Mouse (Mus musculus) forebrain, embryonic 15.5 days (tissue): ENCODE data around the gene Sec14l3. TPM values are rescaled to one million over a fixed set of nuclear protein-coding genes. Genes with fewer than 3 reads are reported as not detected.
"Not testable (repeated sequence)": the region's sequence is repeated elsewhere in the genome, so short reads cannot be mapped to it uniquely, and the experiment has no call there.

Source experiments
- ATAC-seq: fragments of 200-750 bp; cut with Nextera tagmentation; replicated peaks from 2 replicates; pipeline ENCODE4 v1.8.0; 2017; ENCODE audit warnings: mild to moderate bottlenecking, moderate TSS enrichment, moderate library complexity
- H3K27ac ChIP-seq: fragments of 300-500 bp; sonication (generic); replicated peaks from 2 replicates; pipeline ENCODE4 v1.5.1; 2015; ENCODE audit warnings: mild to moderate bottlenecking, inconsistent platforms
- H3K27me3 ChIP-seq: fragments of 300-500 bp; sonication (generic); 2 replicates; pipeline ENCODE4 v1.6.1; 2015; ENCODE audit warnings: inconsistent platforms
- H3K36me3 ChIP-seq: fragments of 300-500 bp; sonication (generic); 2 replicates; pipeline ENCODE4 v1.6.1; 2015; ENCODE audit warnings: mild to moderate bottlenecking, inconsistent platforms
- H3K4me1 ChIP-seq: fragments of 300-500 bp; sonication (generic); 2 replicates; pipeline ENCODE4 v1.6.1; 2015; ENCODE audit warnings: inconsistent platforms
- H3K4me2 ChIP-seq: fragments of 300-500 bp; sonication (generic); replicated peaks from 2 replicates; pipeline ENCODE4 v1.6.1; 2015; ENCODE audit warnings: mild to moderate bottlenecking, inconsistent platforms
- H3K4me3 ChIP-seq: fragments of 300-500 bp; sonication (generic); 2 replicates; pipeline ENCODE4 v1.5.1; 2015; ENCODE audit warnings: mild to moderate bottlenecking, inconsistent platforms
- H3K9ac ChIP-seq: fragments of 300-500 bp; sonication (generic); replicated peaks from 2 replicates; pipeline ENCODE4 v1.6.1; 2015; ENCODE audit warnings: mild to moderate bottlenecking, inconsistent platforms
- H3K9me3 ChIP-seq: fragments of 300-500 bp; sonication (generic); 2 replicates; pipeline ENCODE4 v1.6.1; 2016; ENCODE audit warnings: inconsistent platforms
- WGBS: fragments of 180-500 bp; shearing (Covaris S2); methylation state at CpG from one replicate; pipeline ENCODE4 v1.1.7; 2015; ENCODE audit warnings: mixed read lengths; 5-methylcytosine and 5-hydroxymethylcytosine counted together
- polyA plus RNA-seq: library from polyadenylated mRNA; unstranded; fragments of >200 nt; fragmentation: Nextera tagmentation; extraction: Ambion mirVana; gene quantifications from 2 replicates; pipeline ENCODE4 v1.2.1, GENCODE M21; 2015

Sec14l3 gene
- 0.75 and 0.91 TPM in 2 replicates for polyA plus RNA-seq

GRCm38 (mm10) chr11:4064627-4065122, at the start of gene Sec14l3:
TSS of gene Sec14l3 (plus strand) at chr11:4064841.
- Histone ChIP-seq H3K36me3 (no peaks in the 10 kb centered on the region), H3K27me3 (no peaks in the 10 kb centered on the region), H3K9me3 (no peaks in the 10 kb centered on the region), H3K4me3 (no peak within 1 kb of the TSS), H3K27ac (no peak within 1 kb of the TSS), H3K9ac (no peak within 1 kb of the TSS), H3K4me1 (no peaks in the 10 kb centered on the region), H3K4me2 (no peak within 1 kb of the TSS)
- WGBS: 77% methylated on average over 5 of the region's 5 CpGs
- ATAC-seq: no peak

GRCm38 (mm10) chr11:4015796-4016195, 48.8 kb upstream of the Sec14l3 start:
- H3K9ac ChIP-seq, H3K4me1 ChIP-seq, H3K9me3 ChIP-seq, H3K4me3 ChIP-seq, H3K27me3 ChIP-seq, H3K27ac ChIP-seq, H3K36me3 ChIP-seq, H3K4me2 ChIP-seq, ATAC-seq: not testable (repeated sequence)
- 91% methylated on average over 14 of the region's 14 CpGs for WGBS

DNA sequence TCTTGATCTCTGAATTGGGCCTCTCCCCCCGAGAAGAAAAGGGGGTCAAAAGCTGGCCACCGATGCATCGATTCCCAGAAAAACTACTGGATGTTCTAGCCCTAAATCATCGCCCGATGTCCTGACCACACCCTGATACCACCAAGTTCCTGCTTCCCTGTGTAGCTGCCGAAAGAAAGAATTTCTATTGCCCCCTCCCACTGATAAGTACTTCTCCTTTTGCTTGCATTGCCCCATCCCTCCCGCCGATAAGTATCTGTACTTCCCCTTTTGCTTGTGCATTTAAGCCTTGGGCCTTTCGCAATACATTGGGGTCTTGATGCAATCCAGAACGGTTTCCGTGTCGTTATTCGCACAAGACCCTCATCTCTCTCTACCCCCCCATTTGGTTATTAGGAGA, 42.5 kb upstream of the Sec14l3 start:
- H3K4me3 ChIP-seq, ATAC-seq, H3K4me1 ChIP-seq, H3K36me3 ChIP-seq, H3K9me3 ChIP-seq, H3K4me2 ChIP-seq, H3K27me3 ChIP-seq, H3K9ac ChIP-seq, H3K27ac ChIP-seq: not testable (repeated sequence)
- WGBS: 92% methylated on average over 13 of the region's 13 CpGs

DNA sequence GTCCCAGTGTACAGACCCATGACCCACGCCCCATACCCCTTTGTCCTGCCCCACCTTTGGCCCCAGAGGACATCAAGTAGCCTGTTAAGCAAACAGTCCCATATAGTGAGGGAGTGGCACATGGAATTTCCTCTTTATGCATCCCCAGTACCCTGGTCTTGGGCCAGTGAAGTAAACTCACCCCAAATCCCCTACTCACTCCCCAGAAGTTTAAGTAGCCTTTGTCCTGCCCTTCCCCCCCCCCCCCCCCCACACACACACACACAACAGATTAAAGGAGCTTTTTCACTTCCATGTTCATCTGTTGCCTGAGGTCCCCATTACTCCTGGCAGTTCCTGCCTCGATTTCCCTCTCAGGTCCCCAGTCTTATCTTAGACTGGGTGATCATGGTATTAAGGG, 41.3 kb upstream of the Sec14l3 start:
- H3K27me3 ChIP-seq: no peaks in the 10 kb centered on the region
- H3K27ac ChIP-seq: no peak overlapping the region
- 0 out of 2 replicates have a peak, but pooled peaks cover 3% of the 10 kb centered on the region for H3K4me1 ChIP-seq
- H3K4me3 ChIP-seq: no peak overlapping the region
- no peak for ATAC-seq
- no peak overlapping the region for H3K9ac ChIP-seq
- H3K4me2 ChIP-seq: no peak overlapping the region
- H3K9me3 ChIP-seq: no peaks in the 10 kb centered on the region
- H3K36me3 ChIP-seq: no peaks in the 10 kb centered on the region
- WGBS: 83% methylated on average over 2 of the region's 2 CpGs

DNA sequence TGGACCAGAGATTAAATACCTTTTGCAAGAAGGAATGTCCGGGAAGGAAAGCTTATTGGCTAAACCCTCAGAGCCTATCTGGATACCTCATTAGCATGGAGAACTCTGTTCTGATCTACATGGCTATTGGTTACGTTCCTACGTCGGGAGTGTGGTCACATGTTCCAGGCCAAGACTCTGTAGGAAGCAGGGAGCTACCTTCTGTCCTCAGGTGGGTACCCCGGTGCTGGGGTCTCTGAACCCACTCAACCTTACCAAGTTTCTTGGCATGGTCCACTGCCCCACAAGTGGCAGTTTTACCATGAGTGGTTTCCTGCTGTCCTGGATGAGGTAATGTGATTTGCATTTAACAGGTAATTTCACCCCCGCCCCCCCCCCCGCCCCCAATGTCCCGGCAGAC, 37.6 kb upstream of the Sec14l3 start:
- no peak for ATAC-seq
- Histone ChIP-seq H3K4me2 (no peak overlapping the region), H3K36me3 (no peaks in the 10 kb centered on the region), H3K9me3 (no peaks in the 10 kb centered on the region), H3K4me3 (no peak overlapping the region), H3K9ac (no peak overlapping the region), H3K4me1 (0 out of 2 replicates have a peak, but pooled peaks cover 3% of the 10 kb centered on the region), H3K27me3 (0 out of 2 replicates have a peak, but pooled peaks cover 3% of the 10 kb centered on the region), H3K27ac (no peak overlapping the region)
- 82% methylated on average over 8 of the region's 8 CpGs for WGBS

- no peak overlapping the region for H3K4me2 ChIP-seq
- H3K4me3 ChIP-seq: no peak overlapping the region
- H3K9me3 ChIP-seq: no peaks in the 10 kb centered on the region
- no peak for ATAC-seq
- 0 out of 2 replicates have a peak, but pooled peaks cover 3% of the 10 kb centered on the region for H3K27me3 ChIP-seq
- H3K36me3 ChIP-seq: no peaks in the 10 kb centered on the region
- 63% methylated on average over 9 of the region's 9 CpGs for WGBS
- H3K4me1 ChIP-seq: 0 out of 2 replicates have a peak, but pooled peaks cover 3% of the 10 kb centered on the region
- H3K9ac ChIP-seq: no peak overlapping the region
- H3K27ac ChIP-seq: no peak overlapping the region
These were observed 36.9 kb upstream of the Sec14l3 start for GRCm38 (mm10) chr11:4027561-4028334.

DNA sequence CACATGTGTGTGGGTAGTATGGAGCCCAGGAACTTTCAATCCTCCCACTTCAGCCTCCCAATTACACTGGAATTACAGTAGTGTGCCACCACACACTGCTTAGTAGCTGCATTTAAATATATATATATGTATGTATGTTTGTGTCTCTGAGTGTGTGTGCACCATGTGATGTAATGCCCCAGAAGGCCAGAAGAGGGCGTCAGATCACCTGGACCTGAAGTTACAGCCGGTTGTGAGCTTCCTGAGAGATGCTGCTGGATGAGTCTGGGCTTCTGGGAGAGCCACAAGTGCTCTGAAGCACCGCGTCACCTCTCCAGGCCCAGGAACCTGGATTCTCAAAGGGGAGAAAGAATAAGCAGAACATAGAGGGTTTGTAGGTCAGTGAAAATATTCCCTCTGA, 35.3 kb upstream of the Sec14l3 start:
- Histone ChIP-seq H3K4me1 (0 out of 2 replicates have a peak, but pooled peaks cover 3% of the 10 kb centered on the region), H3K9me3 (no peaks in the 10 kb centered on the region), H3K36me3 (no peaks in the 10 kb centered on the region), H3K27ac (no peak overlapping the region), H3K4me2 (no peak overlapping the region), H3K27me3 (0 out of 2 replicates have a peak, but pooled peaks cover 3% of the 10 kb centered on the region), H3K4me3 (no peak overlapping the region), H3K9ac (no peak overlapping the region)
- ATAC-seq: no peak
- WGBS: 61% methylated on average over 4 of the region's 4 CpGs

- 40% methylated on average over 16 of the region's 16 CpGs for WGBS
- no peak within 1 kb of the TSS for H3K4me3 ChIP-seq
- no peak for ATAC-seq
- no peak within 1 kb of the TSS for H3K9ac ChIP-seq
- no peaks in the 10 kb centered on the region for H3K36me3 ChIP-seq
- H3K27ac ChIP-seq: no peak within 1 kb of the TSS
- H3K4me1 ChIP-seq: 0 out of 2 replicates have a peak, but pooled peaks cover 3% of the 10 kb centered on the region
- H3K27me3 ChIP-seq: 0 out of 2 replicates have a peak, but pooled peaks cover 3% of the 10 kb centered on the region
- no peak within 1 kb of the TSS for H3K4me2 ChIP-seq
- H3K9me3 ChIP-seq: no peaks in the 10 kb centered on the region
These were observed 33.3 kb upstream of the Sec14l3 start, which contains the start of gene Sec14l4 for GRCm38 (mm10) chr11:4031126-4031941. TSS of gene Sec14l4 (plus strand) at chr11:4031462.

DNA sequence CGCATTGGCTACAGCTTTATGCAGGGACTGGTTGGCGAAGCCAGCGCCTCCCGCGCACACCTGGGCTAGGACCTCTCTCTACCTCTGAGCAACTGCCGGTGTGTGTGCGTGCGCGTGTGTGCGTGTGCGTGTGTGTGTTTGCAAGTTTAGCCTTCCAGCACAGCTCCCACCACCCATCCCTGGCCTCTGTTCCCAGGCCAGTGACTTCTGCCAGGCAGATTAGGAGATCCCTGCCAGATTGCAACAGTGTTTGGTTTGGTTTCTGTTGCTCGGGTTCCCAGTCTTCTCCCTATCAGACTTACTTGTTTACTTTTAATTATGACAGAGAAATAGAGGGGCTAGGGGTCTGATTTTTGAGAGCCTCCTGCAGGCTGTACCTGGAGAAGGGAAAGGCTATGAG, 32.7 kb upstream of the Sec14l3 start:
- WGBS: 33% methylated on average over 12 of the region's 12 CpGs
- no peaks in the 10 kb centered on the region for H3K36me3 ChIP-seq
- no peak for ATAC-seq
- 0 out of 2 replicates have a peak, but pooled peaks cover 3% of the 10 kb centered on the region for H3K4me1 ChIP-seq
- 0 out of 2 replicates have a peak, but pooled peaks cover 3% of the 10 kb centered on the region for H3K27me3 ChIP-seq
- no peaks in the 10 kb centered on the region for H3K9me3 ChIP-seq
- no peak overlapping the region for H3K4me2 ChIP-seq
- H3K27ac ChIP-seq: no peak overlapping the region
- no peak overlapping the region for H3K4me3 ChIP-seq
- H3K9ac ChIP-seq: no peak overlapping the region

GRCm38 (mm10) chr11:4033471-4033870, 31.2 kb upstream of the Sec14l3 start:
- no peaks in the 10 kb centered on the region for H3K36me3 ChIP-seq
- 73% methylated on average over 7 of the region's 7 CpGs for WGBS
- no peak for ATAC-seq
- no peak overlapping the region for H3K4me3 ChIP-seq
- no peak overlapping the region for H3K9ac ChIP-seq
- no peaks in the 10 kb centered on the region for H3K4me1 ChIP-seq
- no peak overlapping the region for H3K4me2 ChIP-seq
- H3K9me3 ChIP-seq: no peaks in the 10 kb centered on the region
- H3K27me3 ChIP-seq: 0 out of 2 replicates have a peak, but pooled peaks cover 3% of the 10 kb centered on the region
- no peak overlapping the region for H3K27ac ChIP-seq

- WGBS: 90% methylated on average over 4 of the region's 4 CpGs
- H3K4me1 ChIP-seq: no peaks in the 10 kb centered on the region
- no peaks in the 10 kb centered on the region for H3K36me3 ChIP-seq
- H3K27ac ChIP-seq: no peak overlapping the region
- 0 out of 2 replicates have a peak, but pooled peaks cover 3% of the 10 kb centered on the region for H3K27me3 ChIP-seq
- H3K9me3 ChIP-seq: no peaks in the 10 kb centered on the region
- no peak overlapping the region for H3K4me3 ChIP-seq
- no peak overlapping the region for H3K4me2 ChIP-seq
- H3K9ac ChIP-seq: no peak overlapping the region
- no peak for ATAC-seq
These were observed 30.5 kb upstream of the Sec14l3 start for GRCm38 (mm10) chr11:4034169-4034568.
